In genomic region chr19:46521698-46522097, GRCm38 (mm10) we compare ENCODE assay signal across 16 mouse cellular contexts. TPM values are rescaled to one million over a fixed set of nuclear protein-coding genes. Genes with fewer than 3 reads are reported as not detected.
DNase-seq lines count a peak whose midpoint lies in the region; ATAC-seq and TF ChIP-seq lines count a peak whose summit lies in the region.
"Had no signal": no experiment of that assay in that cellular context is flagged by ENCODE, and none has a peak within 500 bp of the region (broad histone marks: within the 10 kb centered on the region; RNA-seq: fewer than 3 reads in every experiment).

No protein-coding gene starts in this region.

- H3K4me1 ChIP-seq in liver, embryonic 15.5 days (replicated peaks): peaks cover 59% of the 10 kb centered on the region
- H3K4me1 ChIP-seq in CH12.LX (ENCODE audit: control insufficient read depth in 1 of 2, insufficient read depth in 2 of 2): peaks cover 41 to 95% of the 10 kb centered on the region in 2 experiments

- TF ChIP-seq CTCF in CH12.LX (conservative IDR thresholded peaks at IDR 0.05 in 1 of 2, IDR thresholded peaks at IDR 0.05 in 1 of 2; ENCODE audit: low read depth in 2 of 2, low read length in 2 of 2): no peak

- no peak overlapping the region for H3K4me3 ChIP-seq in liver, embryonic 15.5 days (replicated peaks)
- H3K4me3 ChIP-seq in CH12.LX (replicated peaks in 1 of 3; ENCODE audit: low read depth in 2 of 3, low read length in 2 of 3, poor library complexity in 1 of 3): no peak overlapping the region
- H3K4me3 ChIP-seq: gastrocnemius, adult 2 months; hindbrain, embryonic 10.5 days; kidney, embryonic 15.5 days; limb, embryonic 10.5 days; midbrain, embryonic 13.5 days had no signal

- peaks cover 40% of the 10 kb centered on the region for H3K27me3 ChIP-seq in liver, embryonic 15.5 days
- no peaks in the 10 kb centered on the region for H3K27me3 ChIP-seq in CH12.LX (replicated peaks)
- H3K27me3 ChIP-seq: kidney, embryonic 15.5 days; midbrain, embryonic 13.5 days had no signal

- no peak for TF ChIP-seq POLR2A in CH12.LX (IDR thresholded peaks at IDR 0.05; ENCODE audit: low read depth, low read length)

- TF ChIP-seq EP300 in CH12.LX (IDR thresholded peaks at IDR 0.05; ENCODE audit: low read length): no peak

- H3K36me3 ChIP-seq in liver, embryonic 15.5 days (replicated peaks): peaks cover 2% of the 10 kb centered on the region
- peaks cover 0 to under 1% of the 10 kb centered on the region in 2 experiments for H3K36me3 ChIP-seq in CH12.LX (replicated peaks in 1 of 2; ENCODE audit: control insufficient read depth in 1 of 2, insufficient read depth in 1 of 2, low read length in 1 of 2)

- H3K9ac ChIP-seq in liver, embryonic 15.5 days: no peak overlapping the region
- H3K9ac ChIP-seq in CH12.LX (ENCODE audit: insufficient read depth, low read depth): no peak overlapping the region
- H3K9ac ChIP-seq: kidney, embryonic 15.5 days; midbrain, embryonic 13.5 days had no signal

- in situ Hi-C loops in CH12.LX (cut with MboI; ENCODE audit: low pct_ligation_motif_present, low pct_unique_long_range_greater_than_20kb, low sequenced_read_pairs): no loop called here

- H3K4me2 ChIP-seq in liver, embryonic 15.5 days: 0 out of 2 replicates have a peak overlapping the region, but pooled peaks have one; percentile 45
- H3K4me2 ChIP-seq in CH12.LX (ENCODE audit: insufficient read depth, low read depth, poor library complexity, severe bottlenecking): peak overlapping the region; percentile 48; the same call in 1 of the 2 replicates
- H3K4me2 ChIP-seq: midbrain, embryonic 13.5 days had no signal

- no peaks in the 10 kb centered on the region for H3K9me3 ChIP-seq in liver, embryonic 15.5 days (replicated peaks)
- no peaks in the 10 kb centered on the region for H3K9me3 ChIP-seq in CH12.LX (replicated peaks; ENCODE audit: low read length)
- H3K9me3 ChIP-seq: hindbrain, embryonic 10.5 days; kidney, embryonic 15.5 days; limb, embryonic 10.5 days; midbrain, embryonic 13.5 days had no signal

- no peak for ATAC-seq in liver, embryonic 15.5 days (ENCODE audit: insufficient read depth)
- no peak for ATAC-seq in inflammation-experienced regulatory T-cells, adult 6 months
- ATAC-seq: forebrain, embryonic 14.5 days; midbrain, embryonic 13.5 days had no signal

- H3K79me2 ChIP-seq in CH12.LX (replicated peaks; ENCODE audit: control insufficient read depth, extremely low read depth, insufficient read depth, poor library complexity, severe bottlenecking): no peaks in the 10 kb centered on the region

- DNase-seq in liver (no peak), CH12.LX (ENCODE audit: extremely low read depth) (no peak), NIH3T3 (ENCODE audit: low read depth) (peak; percentile 49)
- DNase-seq in naive thymus-derived CD4-positive, alpha-beta T cell, adult 2 months (ENCODE audit: low read depth): peak; percentile 19
- DNase-seq in left cerebral cortex, adult 18-20 months (ENCODE audit: low spot score in 2 of 2): no peak
- DNase-seq: cerebellum, adult 8-10 months; kidney, adult 11 months; right cerebral cortex, adult 18-20 months had no signal

- no peak overlapping the region for H3K27ac ChIP-seq in liver, embryonic 15.5 days (replicated peaks)
- H3K27ac ChIP-seq in CH12.LX (ENCODE audit: insufficient read depth, low read depth): peak overlapping the region; percentile 86
- H3K27ac ChIP-seq: limb, embryonic 10.5 days; midbrain, embryonic 13.5 days had no signal

- dilution Hi-C loops in CH12.LX (cut with MboI; ENCODE audit: extremely low pct_ligation_motif_present, extremely low pct_unique_long_range_greater_than_20kb, low sequenced_read_pairs): no loop called here

- no peak for TF ChIP-seq RAD21 in CH12.LX (IDR thresholded peaks at IDR 0.05; ENCODE audit: low read depth, low read length)

TF ChIP-seq in CH12.LX, 34 proteins besides CTCF, POLR2A, EP300 and RAD21:
- TF ChIP-seq IRF4 (IDR thresholded peaks at IDR 0.05; ENCODE audit: low read depth, low read length) (no peak), ZKSCAN1 (IDR thresholded peaks at IDR 0.05; ENCODE audit: borderline replicate concordance, low read depth, low read length) (no peak), RCOR1 (conservative IDR thresholded peaks at IDR 0.05; ENCODE audit: low read depth, low read length) (no peak), CHD1 (IDR thresholded peaks at IDR 0.05; ENCODE audit: low read depth, low read length) (peak; percentile 25; the same call in 1 of the 2 replicates), ZNF384 (IDR thresholded peaks at IDR 0.05; ENCODE audit: low read depth, low read length) (no peak; the same call in 1 of the 2 replicates), MAX (IDR thresholded peaks at IDR 0.05; ENCODE audit: low read length) (no peak)
TF ChIP-seq in CH12.LX: peak in this region for 1.

RNA-seq across cellular contexts. Expression of gene Trim8, which starts 20.2 kb away (rescaled TPM):
- polyA plus RNA-seq in liver, embryonic 15.5 days (2015; fragmentation: Nextera tagmentation; extraction: Ambion mirVana): 8.8 and 10.9 TPM in 2 replicates
- total RNA-seq in CH12.LX (2012; rRNA removed) (11.0 and 12.0 TPM in 2 replicates), CH12.LX (2014; rRNA removed) (3.7 and 4.4 TPM in 2 replicates)
- 23.3 and 24.9 TPM in 2 replicates for polyA plus RNA-seq in CH12.LX (2012; ENCODE audit: insufficient read length, low read depth)
- polyA plus RNA-seq in inflammation-experienced regulatory T-cells, adult 6 months (2017; shearing (Covaris generic)): 10 to 100 TPM; 24.1 to 26.3 (median 25.9) TPM
- total RNA-seq in left cerebral cortex, adult 18-20 months (2021): 100 to 1,000 TPM; 119 to 120 TPM

RNA-seq across cellular contexts. Expression of gene Arl3, which starts 51.3 kb away (rescaled TPM):
- 22.9 and 25.4 TPM in 2 replicates for polyA plus RNA-seq in liver, embryonic 15.5 days (2015; fragmentation: Nextera tagmentation; extraction: Ambion mirVana)
- total RNA-seq in CH12.LX (2012; rRNA removed) (38.4 and 46.5 TPM in 2 replicates), CH12.LX (2014; rRNA removed) (23.7 and 24.1 TPM in 2 replicates)
- polyA plus RNA-seq in CH12.LX (2012; ENCODE audit: insufficient read length, low read depth): 40.4 and 45.3 TPM in 2 replicates
- 10 to 100 TPM; 25.9 to 27.1 (median 26.8) TPM for polyA plus RNA-seq in inflammation-experienced regulatory T-cells, adult 6 months (2017; shearing (Covaris generic))
- 100 to 1,000 TPM; 122 to 128 TPM for total RNA-seq in left cerebral cortex, adult 18-20 months (2021)

RNA-seq across cellular contexts. Expression of gene Sfxn2, which starts 51.5 kb away (rescaled TPM):
- 28.6 and 33.4 TPM in 2 replicates for polyA plus RNA-seq in liver, embryonic 15.5 days (2015; fragmentation: Nextera tagmentation; extraction: Ambion mirVana)
- total RNA-seq in CH12.LX (2012; rRNA removed) (8.5 and 9.4 TPM in 2 replicates), CH12.LX (2014; rRNA removed) (5.9 and 6.8 TPM in 2 replicates)
- polyA plus RNA-seq in CH12.LX (2012; ENCODE audit: insufficient read length, low read depth): 11.1 and 11.8 TPM in 2 replicates
- 1 to 10 TPM; 3.8 to 9.2 (median 8.7) TPM for polyA plus RNA-seq in inflammation-experienced regulatory T-cells, adult 6 months (2017; shearing (Covaris generic))
- 1 to 10 TPM; 3.5 to 5.6 TPM for total RNA-seq in left cerebral cortex, adult 18-20 months (2021)

Comparison
In these comparisons a context has a peak if more than half of its experiments do, and no peak if none do; other contexts are left out.
1. DNase-seq: peak in NIH3T3 (single experiment) and naive thymus-derived CD4-positive, alpha-beta T cell, adult 2 months (single experiment); none in liver (single experiment), CH12.LX (single experiment) and left cerebral cortex, adult 18-20 months (0 of 2).